Mouse (Mus musculus) MEL-GATA-1-ER (cell line): Measurements from ENCODE around the gene Slc39a7.
"Not testable (repeated sequence)": the region's sequence is repeated elsewhere in the genome, so short reads cannot be mapped to it uniquely, and the experiment has no call there.

Experiments
- DNase-seq: peaks from one replicate; pipeline ENCODE4 v3.0.0-alpha.2; 2012; ENCODE audit warnings: low read depth; ENCODE audit errors: extremely low read depth

Slc39a7 gene

DNA sequence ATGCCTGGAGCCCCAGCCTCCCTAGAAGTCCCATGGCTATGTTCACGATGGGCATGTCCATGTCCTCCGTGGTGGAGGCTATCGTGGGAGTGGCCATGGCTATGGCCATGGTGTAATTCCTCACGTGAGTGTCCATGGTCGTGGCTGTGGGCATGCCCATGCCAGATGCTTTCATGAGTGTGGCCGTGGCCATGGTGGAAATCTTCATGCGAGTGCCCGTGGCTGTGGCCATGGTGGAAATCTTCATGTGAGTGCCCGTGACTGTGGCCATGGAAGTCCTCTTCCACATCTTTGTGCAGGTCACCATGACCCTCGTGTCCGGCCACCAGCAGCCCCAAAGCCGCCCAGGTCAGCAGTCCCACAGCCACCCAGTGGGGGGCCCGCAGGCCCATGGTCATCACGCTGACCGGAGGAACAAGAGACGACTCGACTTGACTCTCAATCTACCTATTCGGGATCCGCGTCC, 588 bp downstream of the Slc39a7 start:
- DNase-seq = no peak

DNA sequence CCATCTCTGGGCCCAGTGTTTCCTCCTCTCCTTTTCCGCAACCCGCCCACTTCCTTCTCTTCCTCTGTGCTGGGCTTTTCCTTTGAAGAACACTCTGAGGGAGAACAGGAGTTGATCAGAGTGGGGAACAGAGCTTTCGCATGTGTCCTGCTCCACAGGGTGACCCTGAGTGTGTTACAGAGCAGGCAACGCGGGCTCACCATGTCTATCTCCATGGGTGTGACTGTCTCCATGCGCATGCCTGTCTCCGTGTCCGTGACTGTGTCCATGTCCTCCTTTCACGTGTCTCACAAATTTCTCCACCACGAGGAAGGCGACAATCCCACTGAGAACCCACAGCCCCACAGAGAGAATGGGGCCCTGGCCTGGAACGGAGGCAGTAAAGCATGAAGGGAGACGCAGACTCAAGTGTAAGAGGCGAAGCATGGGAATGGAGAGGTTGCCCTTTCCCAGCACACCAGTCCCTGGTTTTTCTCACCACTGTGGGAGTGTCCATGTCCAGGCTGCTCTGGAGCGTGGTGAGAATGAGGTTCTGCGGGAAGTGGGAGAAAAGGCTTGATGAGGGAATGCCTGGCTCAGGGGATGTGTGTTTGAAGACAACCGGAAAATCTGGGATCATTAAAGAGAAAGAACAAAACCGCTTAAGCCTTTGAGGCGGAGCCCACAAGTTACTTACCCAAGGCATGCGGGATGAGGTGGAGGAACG, 1.4 kb downstream of the Slc39a7 start:
- no peak for DNase-seq

DNA sequence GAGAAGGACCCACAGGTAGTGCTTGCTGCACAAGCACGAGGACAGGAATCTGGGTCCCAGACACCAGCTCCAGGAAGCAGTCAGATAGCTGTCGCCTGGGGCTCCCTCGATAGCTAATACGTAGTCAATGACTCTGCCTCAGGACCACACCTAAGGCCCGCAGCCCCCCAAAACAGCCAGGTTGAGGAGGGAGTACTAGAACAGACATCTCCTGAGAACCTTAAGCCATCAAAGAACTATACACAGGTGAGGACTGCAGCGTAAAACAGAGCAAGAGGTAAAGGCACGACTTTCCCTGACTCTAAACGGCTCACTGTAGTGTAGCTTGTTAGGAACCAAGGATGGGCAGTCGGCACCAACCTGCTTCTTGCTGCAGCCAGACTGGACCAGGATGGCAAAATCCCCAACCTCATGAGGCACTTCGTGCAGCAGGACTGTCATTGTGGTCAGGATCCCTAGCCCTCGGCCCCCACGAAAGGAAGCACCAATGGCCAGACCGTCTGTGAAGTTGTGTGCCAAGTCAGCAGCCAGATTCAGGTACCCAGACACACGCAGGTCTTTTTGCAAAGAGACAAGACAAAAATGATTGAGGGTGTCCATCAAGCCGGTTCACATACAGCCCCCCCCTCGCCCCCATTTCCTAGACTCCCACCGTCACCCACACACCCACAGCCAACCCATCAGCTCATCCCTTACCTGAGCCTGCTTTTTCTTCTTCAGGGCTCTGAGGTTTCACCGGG, 2.2 kb downstream of the Slc39a7 start:
- no peak for DNase-seq

DNA sequence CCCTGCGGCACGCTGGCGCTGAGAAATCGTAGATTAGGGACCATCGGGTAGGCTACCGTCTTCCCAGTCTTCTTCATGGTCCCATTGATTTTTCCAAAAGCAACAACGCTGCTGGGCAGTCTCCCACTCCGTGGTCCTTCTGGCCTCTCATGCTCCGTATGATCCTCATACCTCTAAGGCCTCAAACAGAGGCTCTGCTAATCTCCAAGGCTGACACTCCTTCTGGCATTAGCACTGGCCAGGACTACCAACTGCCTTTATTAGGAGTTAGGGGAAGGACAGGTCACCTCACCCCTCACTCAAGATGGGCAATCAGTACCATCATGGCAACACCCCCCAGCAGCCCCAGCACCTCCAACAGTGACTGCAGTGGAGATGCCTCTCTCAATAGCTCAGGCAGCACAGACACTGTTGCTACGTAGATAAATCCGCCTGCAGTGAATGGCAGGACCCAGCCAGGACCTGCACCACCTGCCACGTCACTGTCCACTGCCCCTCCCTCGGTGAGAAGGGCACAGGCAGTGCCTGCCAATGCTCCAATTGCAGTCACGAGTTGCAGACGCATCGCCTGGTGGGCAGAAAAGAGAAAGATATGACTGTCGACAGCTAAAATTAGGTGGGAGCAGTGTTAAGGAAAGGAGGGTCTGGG, 2.9 kb downstream of the Slc39a7 start:
- DNase-seq = no peak

DNA sequence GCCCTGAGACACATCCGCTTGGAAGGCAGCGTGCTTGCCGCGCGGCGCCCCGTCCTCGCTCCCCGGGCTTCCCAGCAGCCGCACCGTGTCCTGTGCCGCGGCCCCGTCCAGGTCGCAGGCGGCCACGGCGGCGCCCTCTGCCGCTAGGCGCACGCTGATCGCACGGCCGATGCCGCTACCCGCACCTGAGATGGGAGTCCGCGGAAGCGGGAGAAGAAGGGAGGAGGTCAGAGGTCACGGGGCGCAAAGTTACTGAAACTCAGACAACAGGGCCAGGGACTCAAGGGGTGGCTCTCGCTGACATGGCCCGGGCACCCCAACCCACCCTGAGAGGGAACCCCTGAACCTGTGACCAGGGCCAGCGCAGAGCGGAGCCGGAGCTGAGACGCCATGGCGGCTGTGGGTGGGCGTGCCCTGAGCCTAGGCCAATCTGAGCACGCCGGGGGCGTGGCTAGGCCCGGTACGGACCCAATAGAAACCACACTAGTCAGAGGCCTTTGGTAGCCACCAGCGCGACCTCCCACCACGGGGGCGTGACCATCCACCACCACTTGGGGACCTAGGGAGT, 3.7 kb downstream of the Slc39a7 start, which contains the start of gene H2-Ke6:
H2-Ke6 (minus strand) TSS at position 405 of the 568 bp plus-strand sequence.
- peak; percentile 87 for DNase-seq

DNA sequence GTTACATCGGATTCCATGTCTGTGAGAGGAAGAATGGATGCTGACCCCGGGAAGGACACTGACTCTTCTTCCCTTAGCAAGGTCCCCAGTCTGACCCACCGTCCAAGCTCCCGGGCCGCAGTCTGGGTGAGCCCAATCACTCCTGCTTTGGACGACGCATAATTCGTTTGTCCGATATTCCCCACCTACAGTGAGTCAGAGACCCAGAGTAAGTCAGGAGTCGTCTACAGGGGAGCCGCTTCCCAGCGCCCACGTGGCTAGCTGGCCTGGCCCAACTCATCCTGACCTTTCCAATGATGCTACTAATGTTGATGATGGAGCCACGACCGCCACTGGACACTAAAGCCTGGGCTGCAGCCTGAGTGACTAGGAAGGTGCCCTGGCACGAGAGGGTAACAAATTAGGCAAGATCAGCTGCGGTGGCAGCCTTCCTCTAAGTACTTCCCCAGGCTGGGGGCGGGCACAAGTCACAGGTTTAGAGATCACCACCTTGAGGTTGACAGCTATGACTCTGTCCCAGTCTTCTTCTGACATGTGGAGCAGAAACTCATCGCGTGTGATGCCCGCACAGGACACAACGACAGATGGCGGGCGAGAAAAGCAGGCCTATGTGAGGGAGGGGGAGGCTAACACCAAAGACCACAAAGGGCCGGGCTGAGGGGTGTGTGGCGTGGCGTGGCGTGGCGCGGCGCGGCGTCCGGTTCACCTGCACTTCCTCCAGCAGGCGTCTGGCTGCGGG, 4.4 kb downstream of the Slc39a7 start:
- DNase-seq = no peak

DNA sequence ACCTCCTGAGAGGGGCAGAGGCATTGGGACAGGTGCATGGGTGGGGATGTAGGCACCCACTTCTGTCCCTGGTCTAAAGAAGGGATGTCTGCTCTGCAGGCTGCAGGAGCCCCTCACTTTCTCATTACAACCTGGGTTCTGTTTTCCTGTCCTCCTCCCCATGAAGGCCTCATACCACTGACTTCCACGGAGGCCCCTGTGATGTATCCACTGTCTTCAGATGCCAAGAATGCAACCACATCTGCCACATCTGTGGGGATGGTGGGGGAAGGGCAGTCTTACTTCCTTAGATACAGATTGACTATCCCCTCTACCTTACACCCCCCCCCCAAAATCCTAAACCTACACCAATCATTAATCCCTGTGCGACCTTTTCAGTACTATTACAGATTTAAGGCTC, 5.3 kb downstream of the Slc39a7 start:
- DNase-seq = no peak

DNA sequence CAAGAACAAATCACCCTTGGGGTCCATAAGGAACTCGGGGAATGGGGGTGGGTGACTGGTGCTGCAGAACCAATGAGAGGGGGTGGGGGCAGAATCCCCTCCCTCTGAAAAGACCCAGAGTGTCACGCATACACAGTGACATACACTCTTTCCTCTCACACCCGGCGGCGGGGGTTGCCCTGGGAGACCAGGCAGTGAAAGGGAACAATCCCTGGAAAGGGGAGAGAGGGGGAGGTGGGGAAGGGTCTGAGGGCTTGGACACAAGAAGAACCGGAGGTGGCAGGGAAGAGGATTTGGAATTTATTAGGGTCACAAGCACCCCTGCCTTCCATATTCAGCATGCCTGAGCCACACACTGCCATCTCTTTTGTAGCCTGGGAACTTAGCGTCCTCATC, 5.7 kb downstream of the Slc39a7 start:
- no peak for DNase-seq

DNA sequence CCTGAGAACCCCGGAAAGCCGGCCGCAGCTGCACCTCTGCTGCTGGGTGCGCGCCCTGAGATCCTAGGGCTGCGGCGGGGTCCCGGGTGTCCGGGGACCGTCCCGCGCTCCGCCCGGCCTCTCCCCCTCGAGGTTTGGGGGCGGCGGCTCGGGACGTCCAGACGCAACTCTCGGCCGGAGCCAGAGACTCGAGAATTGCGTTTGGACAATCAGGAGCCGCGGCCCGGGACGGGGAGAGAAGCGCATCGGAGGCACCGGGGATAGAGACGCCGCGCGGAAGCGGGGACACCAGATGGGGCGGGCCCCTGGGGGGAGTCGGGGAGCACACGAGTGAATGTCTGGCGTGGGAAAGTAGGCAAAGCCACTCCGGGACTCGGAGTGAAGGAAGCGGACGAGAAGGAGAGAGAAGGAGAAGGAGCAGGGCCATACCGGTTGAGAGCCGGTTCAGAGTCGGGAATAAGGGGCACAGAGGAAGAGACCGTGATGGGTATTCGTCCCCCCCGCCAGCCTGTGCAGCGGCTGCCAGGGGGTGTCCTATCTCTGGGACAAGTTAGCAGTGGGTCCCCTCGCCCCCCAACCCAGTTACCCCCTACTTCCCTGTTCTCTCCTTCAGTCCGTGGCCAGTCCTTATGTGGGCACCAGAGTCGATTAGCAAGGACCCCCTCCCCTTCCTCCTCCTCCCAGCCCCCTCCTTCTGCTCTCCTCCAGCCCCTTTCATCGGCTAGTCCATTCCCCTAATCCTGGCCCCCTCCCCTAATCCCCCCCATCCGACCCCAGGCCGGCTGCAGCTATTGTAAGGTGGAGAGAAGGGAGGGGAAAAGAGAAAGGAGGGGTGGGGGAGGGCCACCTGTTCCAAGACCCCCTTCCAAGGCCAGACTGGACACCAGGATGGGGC, 6.4 kb downstream of the Slc39a7 start:
- DNase-seq = no peak

DNA sequence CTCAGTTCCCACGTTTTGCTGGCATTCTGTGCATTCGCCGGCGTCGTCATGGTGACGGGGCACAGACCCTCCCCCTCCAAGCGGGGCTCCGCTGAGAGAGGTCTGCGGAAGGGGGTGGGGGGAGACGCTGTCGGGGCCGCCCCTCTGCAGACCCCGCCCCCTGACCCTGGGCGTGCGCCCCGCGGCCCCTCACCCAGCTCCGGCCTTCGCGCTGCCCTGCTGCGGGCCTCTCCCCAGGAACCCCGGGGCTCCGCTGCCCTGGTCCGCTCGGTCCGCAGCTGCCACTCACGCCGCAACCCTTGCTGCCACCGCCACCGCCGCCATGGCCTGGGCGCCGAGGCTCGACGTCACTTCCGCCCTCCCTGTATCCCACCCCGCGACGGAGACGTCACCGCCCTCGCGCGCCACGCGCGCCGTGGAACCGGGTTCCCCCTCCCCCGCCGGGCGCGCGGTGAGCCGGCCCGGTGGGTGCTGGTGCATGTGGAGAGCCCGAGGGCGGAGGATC, 7.1 kb downstream of the Slc39a7 start, which contains the start of gene Ring1:
Ring1 (minus strand) TSS at position 364 of the 505 bp plus-strand sequence.
- no peak for DNase-seq

DNA sequence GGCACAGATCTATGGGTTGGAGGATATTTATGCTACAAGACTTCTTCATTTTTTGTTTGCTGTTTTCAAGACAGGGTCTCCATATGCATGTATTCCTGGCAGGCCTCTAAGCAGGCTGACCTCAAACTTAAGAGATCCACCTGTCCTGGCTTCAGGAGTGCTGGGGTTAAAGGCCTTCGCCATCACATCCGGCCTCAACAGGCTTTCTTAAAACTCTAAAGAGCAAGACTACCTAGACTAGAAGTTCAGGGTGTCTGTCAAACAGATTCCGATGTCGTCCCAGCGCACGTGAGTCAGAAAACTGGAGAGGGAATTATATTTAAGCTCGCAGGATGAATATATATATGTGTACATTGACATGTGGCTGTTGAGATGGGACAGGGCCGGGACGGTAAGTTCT, 7.8 kb downstream of the Slc39a7 start:
- DNase-seq = no peak

DNA sequence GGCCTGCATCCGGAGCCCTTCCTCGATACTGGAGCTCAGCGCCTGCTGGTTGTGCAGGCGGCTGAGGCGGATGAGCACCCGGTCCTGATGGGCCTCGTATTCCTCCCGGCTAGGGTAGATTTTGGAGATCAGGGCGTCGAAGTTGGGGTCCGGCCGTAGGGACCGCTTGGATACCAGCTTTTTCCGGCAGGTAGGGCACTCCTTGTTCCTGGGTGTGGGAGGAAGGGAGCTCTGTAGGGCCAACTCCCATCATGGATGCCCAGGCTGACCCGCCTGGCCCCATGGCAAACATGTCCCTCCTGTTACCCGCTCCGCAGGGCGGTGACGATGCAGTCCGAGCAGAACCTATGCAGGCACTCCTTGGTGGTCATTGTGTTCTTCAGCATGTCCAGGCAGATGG, 8.5 kb downstream of the Slc39a7 start:
- no peak for DNase-seq

DNA sequence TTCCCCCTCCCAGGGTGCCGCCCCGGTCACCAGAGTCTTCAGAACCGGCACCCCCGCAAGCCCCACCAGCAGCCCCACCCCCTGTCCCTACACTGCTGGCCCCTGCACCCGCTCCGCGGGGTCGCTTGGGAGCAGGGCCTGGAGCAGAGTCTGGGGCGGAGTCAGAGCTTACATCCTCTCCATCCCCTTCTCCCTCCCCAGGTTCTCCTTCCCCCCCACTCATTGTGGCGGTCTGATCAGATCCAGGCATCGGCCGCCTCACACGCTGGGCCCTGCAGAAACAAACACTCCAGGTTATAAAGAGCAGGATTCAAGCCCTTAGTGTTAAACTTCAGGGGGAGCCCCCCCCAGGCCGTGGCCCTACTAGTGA, 9.1 kb downstream of the Slc39a7 start:
- DNase-seq = no peak

DNA sequence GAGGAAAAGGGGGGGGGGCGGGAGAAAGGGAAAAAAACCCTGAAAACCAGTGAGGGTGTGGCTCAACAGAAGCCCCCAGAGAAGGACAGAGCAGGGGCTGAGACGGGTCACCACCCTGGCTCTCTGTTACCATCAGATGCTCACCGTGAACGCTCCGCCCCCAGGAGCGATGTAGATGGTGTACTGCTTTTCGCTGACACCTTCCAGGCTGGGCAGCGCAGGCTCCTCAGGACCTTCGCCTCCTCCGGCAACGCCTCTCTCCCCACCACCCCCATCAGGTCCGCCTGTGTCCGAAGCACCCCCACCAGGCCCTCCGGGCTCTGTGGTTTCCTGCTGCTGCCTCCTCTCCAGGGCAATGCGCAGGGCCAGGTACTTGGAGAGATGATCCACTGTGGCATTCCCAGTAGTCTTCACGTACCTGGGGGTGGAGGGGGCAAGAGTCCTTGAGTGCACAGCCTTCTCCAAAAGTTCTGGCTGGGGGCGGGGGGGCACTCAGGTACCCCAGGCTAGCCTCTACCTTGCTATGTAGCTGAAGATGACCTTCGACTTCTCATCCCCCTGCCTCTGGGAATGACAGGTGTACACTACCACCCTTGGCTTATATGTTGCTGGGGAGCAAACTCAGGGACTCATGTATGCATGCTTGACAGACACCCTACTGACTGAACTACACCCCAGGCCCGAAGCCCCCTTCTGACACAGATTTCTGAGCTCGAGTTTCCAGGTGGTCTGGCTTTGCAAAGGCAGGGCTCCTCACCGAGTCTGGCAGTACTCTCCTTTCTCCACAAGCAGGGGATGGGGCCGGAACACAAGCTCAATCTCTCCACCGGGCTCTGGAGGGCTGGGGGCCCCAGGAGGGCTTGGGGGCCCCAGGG, 9.7 kb downstream of the Slc39a7 start:
- no peak for DNase-seq

DNA sequence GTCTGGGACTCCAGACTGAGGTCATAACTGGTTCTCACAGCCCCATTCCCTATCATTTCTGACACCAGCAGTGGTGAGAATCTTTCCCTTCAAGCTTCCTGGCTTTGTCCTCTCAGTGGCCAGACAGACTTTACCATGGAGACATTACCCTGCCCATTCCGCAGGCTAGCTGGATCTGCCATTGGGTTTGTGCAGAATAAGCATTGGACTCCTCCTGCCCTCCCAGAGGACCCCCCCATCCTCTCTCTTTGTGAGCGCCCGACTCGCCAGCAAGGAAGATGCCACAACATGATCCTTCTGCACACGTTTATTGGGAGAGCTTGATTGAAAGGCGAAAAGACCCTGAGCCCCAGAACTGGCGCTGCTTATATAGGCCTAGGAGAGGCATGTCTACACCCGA, 18.0 kb downstream of the Slc39a7 start:
- no peak for DNase-seq

DNA sequence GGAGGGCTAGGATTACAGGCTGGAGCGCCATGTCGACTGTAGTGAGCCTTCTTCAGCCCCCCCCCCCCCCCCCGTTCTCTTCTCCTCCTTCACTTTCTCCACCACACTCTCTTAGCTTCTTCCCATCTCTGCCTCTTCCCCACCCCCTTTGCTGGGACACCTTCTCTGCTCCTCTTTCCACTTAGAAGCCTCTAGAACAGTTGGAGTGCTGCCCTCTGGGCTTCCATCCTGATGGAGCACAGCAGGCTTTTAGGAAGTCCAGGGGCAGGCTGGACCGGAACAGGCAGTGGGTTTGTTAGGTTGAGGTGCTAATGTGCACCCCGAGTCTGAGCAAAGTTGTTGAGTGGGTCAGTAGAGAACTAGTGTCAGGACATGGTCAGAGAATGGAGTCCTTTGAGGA, 21.3 kb downstream of the Slc39a7 start:
- no peak for DNase-seq

DNA sequence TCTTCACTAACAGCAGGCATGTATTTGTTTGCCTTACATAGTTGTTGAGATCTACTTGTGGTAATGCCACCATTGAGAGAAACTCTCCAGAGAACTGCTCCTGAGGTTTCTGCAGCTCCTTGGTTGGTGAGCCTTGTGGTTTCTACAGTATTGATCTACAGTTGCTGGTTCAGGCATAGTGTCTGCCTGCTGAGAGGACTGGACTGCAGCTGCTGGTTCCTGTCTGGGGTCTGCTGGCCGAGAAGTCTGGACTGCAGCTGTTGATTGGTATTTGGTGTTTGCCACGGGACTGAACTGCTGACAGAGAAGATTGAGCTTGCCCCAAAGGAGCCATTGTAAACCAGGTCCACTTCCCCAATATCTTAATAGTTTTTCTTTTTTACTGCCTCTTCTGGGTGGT, 24.9 kb downstream of the Slc39a7 start:
- DNase-seq = no peak

DNA sequence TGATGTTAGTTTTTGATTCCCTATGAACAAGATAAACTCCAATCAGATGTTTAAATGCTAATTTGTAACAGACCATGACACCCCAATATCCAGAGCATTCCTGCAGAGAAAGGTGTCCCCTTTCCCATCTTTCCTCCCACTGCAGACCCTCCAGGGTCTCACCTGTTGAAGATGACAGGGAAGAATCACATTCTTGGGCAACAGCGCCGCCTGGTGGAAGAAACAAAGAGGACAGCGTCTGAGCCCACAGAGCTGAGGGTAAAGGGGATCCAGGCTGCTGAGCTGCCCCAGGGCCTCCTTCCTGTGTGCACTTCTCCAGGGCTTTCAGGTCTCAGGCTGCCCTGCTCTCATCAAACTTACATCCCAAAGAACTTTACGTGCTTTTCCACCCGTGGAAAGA, 28.1 kb downstream of the Slc39a7 start:
- DNase-seq = no peak

DNA sequence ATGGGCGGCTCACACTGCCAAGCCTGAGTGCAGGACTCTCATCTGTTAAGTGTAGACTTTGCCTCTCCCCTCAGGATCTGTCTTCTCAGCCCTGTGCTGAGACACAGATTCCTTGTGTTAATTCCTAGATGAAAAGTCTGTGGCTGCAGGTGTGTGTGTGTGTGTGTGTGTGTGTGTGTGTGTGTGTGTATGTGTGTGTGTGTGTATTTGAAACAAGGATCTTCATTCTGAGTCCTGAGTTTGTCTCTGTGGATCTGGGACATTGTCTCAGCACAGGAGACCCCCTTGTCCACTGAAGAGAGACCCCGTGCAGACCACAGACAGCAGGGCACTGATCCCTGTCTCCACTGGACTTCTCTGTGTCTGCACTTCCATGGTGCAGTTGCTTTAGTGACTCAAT, 30.7 kb downstream of the Slc39a7 start:
- DNase-seq = not testable (repeated sequence)
